Mouse (Mus musculus) C2C12 (cell line): ENCODE data around the gene T. TPM values are rescaled to one million over a fixed set of nuclear protein-coding genes. Genes with fewer than 3 reads are reported as not detected.

Experiments
- H3K27me3 ChIP-seq: one replicate; pipeline ENCODE4 v1.6.1; 2011; ENCODE audit not compliant: control insufficient read depth, insufficient read depth, insufficient read length
- H3K36me3 ChIP-seq: one replicate; pipeline ENCODE4 v1.6.1; 2011; ENCODE audit not compliant: control insufficient read depth, insufficient read depth
- H3K4me3 ChIP-seq: one replicate; pipeline ENCODE4 v1.5.1; 2011; ENCODE audit warnings: mild to moderate bottlenecking, control low read depth; ENCODE audit not compliant: poor library complexity, insufficient read depth, severe bottlenecking
- H3K79me2 ChIP-seq: one replicate; pipeline ENCODE4 v1.6.1; 2011; ENCODE audit not compliant: control insufficient read depth, insufficient read depth
- H3K79me3 ChIP-seq: one replicate; pipeline ENCODE4 v1.6.1; 2011; ENCODE audit warnings: low read depth, control low read depth
- H3ac ChIP-seq: one replicate; pipeline ENCODE3; 2011; ENCODE audit warnings: low read depth; ENCODE audit not compliant: control insufficient read depth, insufficient read length
- CTCF ChIP-seq: IDR thresholded peaks from one replicate; pipeline ENCODE4 v1.5.1; 2011; ENCODE audit not compliant: control insufficient read depth, insufficient read depth, insufficient read length
- FOSL1 ChIP-seq: IDR thresholded peaks from one replicate; pipeline ENCODE4 v1.8.0; 2011; ENCODE audit warnings: mild to moderate bottlenecking, low read length; ENCODE audit not compliant: poor library complexity, insufficient read depth, severe bottlenecking
- MAX ChIP-seq: IDR thresholded peaks from one replicate; pipeline ENCODE4 v1.6.1; 2011; ENCODE audit warnings: mild to moderate bottlenecking, control low read depth
- MYOD1 ChIP-seq: IDR thresholded peaks from one replicate; pipeline ENCODE4 v1.6.1; 2011; ENCODE audit warnings: low read depth; ENCODE audit not compliant: control insufficient read depth, insufficient read length
- USF1 ChIP-seq: IDR thresholded peaks from one replicate; pipeline ENCODE4 v1.6.1; 2011; ENCODE audit warnings: low read depth, mild to moderate bottlenecking, control low read depth, moderate library complexity
- polyA plus RNA-seq: library from polyadenylated mRNA; unstranded; fragments of >200 nt; fragmentation: generic; extraction: Trizol; gene quantifications from one replicate; pipeline ENCODE4 v1.2.1, GENCODE M21; 2012; ENCODE audit warnings: missing spikeins

T gene
- polyA plus RNA-seq, 1 experiment, result not detected

- H3K36me3 ChIP-seq, result no peaks in the 10 kb centered on the region
- TF ChIP-seq MYOD1, result no peak
- TF ChIP-seq CTCF, result no peak
- no peak for TF ChIP-seq MAX
- TF ChIP-seq FOSL1, result no peak
- no peak for TF ChIP-seq USF1
Observed at GRCm38 (mm10) chr17:8490971-8491370, 56.7 kb downstream of the T start.

More at GRCm38 (mm10) chr17:8490971-8491370, 56.7 kb downstream of the T start:
- Histone ChIP-seq H3K27me3 (no peaks in the 10 kb centered on the region), H3ac (no peak overlapping the region), H3K4me3 (no peak overlapping the region), H3K79me2 (no peaks in the 10 kb centered on the region), H3K79me3 (no peaks in the 10 kb centered on the region)

Other genes starting within 250 kb of the T start
- gene Ccr6, start 198.4 kb upstream of the T start, polyA plus RNA-seq, result not detected
- gene Mpc1, start 151.5 kb upstream of the T start, polyA plus RNA-seq, result 27.9 TPM
- 51.6 TPM for gene Sft2d1, start 123.3 kb upstream of the T start, polyA plus RNA-seq
- 0.16 TPM for gene Prr18, start 97.0 kb upstream of the T start, polyA plus RNA-seq
- 0.05 TPM for gene T2, start 78.4 kb upstream of the T start, polyA plus RNA-seq
- gene Pde10a, start 90.9 kb downstream of the T start, polyA plus RNA-seq, result 0.83 TPM
- not detected for gene Gm17087, start 132.5 kb downstream of the T start, polyA plus RNA-seq